Mouse (Mus musculus) heart, adult 2 months (tissue): ENCODE measurements around the gene Nfkbie. TPM values are rescaled to one million over a fixed set of nuclear protein-coding genes. Genes with fewer than 3 reads are reported as not detected.
A peak's percentile ranks its signal among the peaks of the same experiment; 100 is the strongest.

Source experiments
- DNase-seq, 2 experiments: peaks; one replicate each; pipeline ENCODE4 v3.0.0; 2021
- H3K27ac ChIP-seq: fragments of 200-600 bp; 2 replicates; pipeline ENCODE4 v1.8.1; 2022
- H3K27me3 ChIP-seq: fragments of 200-500 bp; 2 replicates; pipeline ENCODE4 v1.6.1; 2012; ENCODE audit warnings: mild to moderate bottlenecking, low read length, inconsistent platforms, mixed read lengths; ENCODE audit not compliant: control insufficient read depth, insufficient read depth
- H3K36me3 ChIP-seq: fragments of 200-500 bp; 2 replicates; pipeline ENCODE4 v1.6.1; 2012; ENCODE audit warnings: low read length, inconsistent platforms; ENCODE audit not compliant: control insufficient read depth, insufficient read depth
- H3K4me1 ChIP-seq: fragments of 200-500 bp; 2 replicates; pipeline ENCODE4 v1.6.1; 2011; ENCODE audit warnings: low read length; ENCODE audit not compliant: control insufficient read depth, insufficient read depth
- H3K4me3 ChIP-seq: fragments of 200-600 bp; 2 replicates; pipeline ENCODE4 v1.8.1; 2022
- H3K79me2 ChIP-seq: fragments of 200-500 bp; replicated peaks from 2 replicates; pipeline ENCODE4 v1.6.1; 2012; ENCODE audit warnings: mild to moderate bottlenecking, inconsistent platforms, low read length, moderate library complexity, mixed read lengths; ENCODE audit not compliant: control insufficient read depth, insufficient read depth
- H3K9ac ChIP-seq: fragments of 200-500 bp; 2 replicates; pipeline ENCODE4 v1.6.1; 2012; ENCODE audit warnings: low read depth, mild to moderate bottlenecking, control low read depth, inconsistent platforms, low read length, mixed read lengths
- CTCF ChIP-seq: fragments of 200-600 bp; IDR thresholded peaks from 2 replicates; pipeline ENCODE4 v1.8.1; 2022; ENCODE audit warnings: antibody characterized with exemption, mild to moderate bottlenecking, moderate library complexity
- EP300 ChIP-seq: fragments of 200-500 bp; IDR thresholded peaks from 2 replicates; pipeline ENCODE4 v1.6.1; 2011; ENCODE audit warnings: low read depth, low read length, control low read depth; ENCODE audit not compliant: insufficient read depth
- POLR2A ChIP-seq: fragments of 200-500 bp; IDR thresholded peaks from 2 replicates; pipeline ENCODE4 v1.6.1; 2011; ENCODE audit warnings: mild to moderate bottlenecking, low read depth, low read length, control low read depth; ENCODE audit not compliant: insufficient read depth
- WGBS: fragments of 180-500 bp; shearing (Covaris S2); methylation state at CpG from one replicate; pipeline ENCODE4 v1.1.7; 2018; 5-methylcytosine and 5-hydroxymethylcytosine counted together
- intact Hi-C: fragments of 180-260 bp; cut with DNase I; formaldehyde crosslinking; loops from one replicate; pipeline ENCODE4 v1.15.1; 2025
- polyA plus RNA-seq: library from polyadenylated mRNA; depleted of rRNA; stranded (reverse); fragments of >200 nt; gene quantifications from 2 replicates; pipeline ENCODE4 v1.2.3, GENCODE M21; 2012
- total RNA-seq, 2 experiments: library from RNA; stranded (reverse); gene quantifications; 2 replicates each; pipeline ENCODE4 v1.2.3; 2021

Nfkbie gene
- total and polyA plus RNA-seq, 3 experiments: 1.1 to 2.2 (median 1.1) TPM

DNA sequence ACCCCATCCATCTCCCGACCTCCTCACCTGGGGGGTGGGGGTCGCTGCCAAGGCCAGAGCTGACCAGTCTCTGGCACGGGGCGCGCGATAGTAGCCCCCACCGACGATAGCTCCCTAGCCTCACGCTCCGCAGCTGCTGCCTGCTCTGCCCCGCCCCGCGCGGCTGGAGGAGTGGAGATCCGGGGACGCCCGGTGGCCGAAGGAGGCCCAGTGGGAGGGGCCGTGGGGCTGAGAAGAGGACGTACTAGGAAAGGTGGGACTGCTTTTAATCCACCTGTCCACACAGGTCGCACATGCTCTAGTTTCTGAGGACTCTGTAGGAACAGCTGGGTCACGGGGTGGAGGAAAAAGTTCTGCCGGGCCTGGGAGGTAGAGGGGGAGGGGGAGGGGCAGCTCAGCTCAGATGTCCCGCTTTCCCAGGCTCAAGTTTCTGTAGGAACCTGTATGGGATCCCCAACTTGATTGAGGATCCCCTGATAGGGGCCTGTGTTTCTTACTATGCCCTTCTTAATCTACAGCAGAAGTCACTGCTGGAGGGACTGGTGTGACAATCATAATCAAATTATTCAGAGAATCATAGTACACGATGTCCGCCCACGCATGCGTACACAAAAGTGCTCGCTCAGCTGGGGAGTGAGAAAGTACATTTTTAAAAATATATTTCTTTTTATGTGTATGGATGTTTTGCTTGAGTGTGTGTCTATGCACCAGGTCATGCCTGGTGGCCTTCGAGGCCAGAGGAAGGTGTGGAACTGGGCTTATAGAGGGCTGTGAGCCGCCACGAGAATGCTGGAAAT lies 44.1 kb downstream of the Nfkbie start, which contains the start of gene Slc29a1:
Gene Slc29a1, minus strand, starts transcription at position 161 of the 797 bp plus-strand sequence.
- 24% methylated on average over 32 of the region's 32 CpGs for WGBS
- Histone ChIP-seq H3K36me3 (no peaks in the 10 kb centered on the region), H3K9ac (peak within 1 kb of the TSS; percentile 65), H3K4me3 (peak within 1 kb of the TSS; percentile 48), H3K27me3 (no peaks in the 10 kb centered on the region), H3K4me1 (peaks cover 15% of the 10 kb centered on the region), H3K27ac (peak within 1 kb of the TSS; percentile 43; the same call in 1 of the 2 replicates), H3K79me2 (no peaks in the 10 kb centered on the region)
- DNase-seq: peak; percentile 78 to 80
- TF ChIP-seq POLR2A (no peak), CTCF (peak; percentile 19; the same call in 1 of the 2 replicates), EP300 (no peak)
- intact Hi-C loops: loop anchor here (2.0 kb wide), 1 partner anchor 15 kb away; no protein-coding TSS in a partner anchor

DNA sequence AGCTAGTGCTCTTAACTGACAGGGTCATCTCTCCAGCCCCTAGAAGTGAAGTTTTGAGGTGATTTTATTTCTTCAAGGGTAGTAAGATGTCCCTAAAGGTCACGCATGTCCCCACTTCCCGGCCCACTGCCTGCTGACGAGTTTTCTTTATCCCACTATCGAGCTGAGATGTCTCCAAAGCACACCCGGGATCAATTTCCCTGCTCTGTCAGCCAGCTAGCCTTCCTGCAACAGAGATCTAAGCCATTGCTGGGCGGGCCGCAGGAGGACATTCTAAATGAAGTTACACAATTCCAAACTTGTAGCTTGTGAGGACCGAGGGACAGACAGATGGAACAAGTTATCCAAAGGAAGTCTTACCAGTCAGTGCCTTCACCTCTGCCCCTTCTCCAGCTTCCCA lies 44.8 kb downstream of the Nfkbie start:
- H3K27me3 ChIP-seq: no peaks in the 10 kb centered on the region
- no peak overlapping the region for H3K27ac ChIP-seq
- H3K9ac ChIP-seq: no peak overlapping the region
- H3K4me1 ChIP-seq: peaks cover 14% of the 10 kb centered on the region
- H3K79me2 ChIP-seq: no peaks in the 10 kb centered on the region
- H3K36me3 ChIP-seq: no peaks in the 10 kb centered on the region
- WGBS: 79% methylated on average over 8 of the region's 8 CpGs
- no peak overlapping the region for H3K4me3 ChIP-seq
- intact Hi-C loops: no loop called here
- no peak for DNase-seq
- TF ChIP-seq CTCF (no peak), EP300 (no peak), POLR2A (no peak)

DNA sequence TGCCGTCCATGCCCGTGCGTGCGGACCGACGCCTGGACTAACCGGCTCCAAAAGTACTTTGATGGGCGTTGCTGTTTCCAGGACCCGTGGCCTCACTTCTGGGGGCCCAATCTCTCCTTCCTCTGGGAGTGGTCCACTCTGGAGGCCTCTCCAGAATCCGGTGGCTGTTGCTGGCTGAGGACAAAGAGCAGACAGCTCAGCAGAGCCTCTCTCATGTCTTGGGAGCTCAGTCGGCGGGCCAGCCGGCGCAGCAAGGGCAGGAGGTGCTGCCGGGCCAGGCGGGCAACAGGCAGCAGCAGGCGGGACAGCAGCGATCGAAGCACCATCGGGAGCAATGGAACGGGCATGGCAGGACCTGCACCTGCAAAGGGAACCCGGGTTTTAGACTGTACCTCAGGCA lies 45.8 kb downstream of the Nfkbie start:
- intact Hi-C loops: no loop called here
- peak in 1 of 2 experiments; percentile 20 for DNase-seq
- Histone ChIP-seq H3K27ac (no peak overlapping the region), H3K27me3 (no peaks in the 10 kb centered on the region), H3K36me3 (no peaks in the 10 kb centered on the region), H3K4me1 (peaks cover 11% of the 10 kb centered on the region), H3K4me3 (no peak overlapping the region), H3K9ac (no peak overlapping the region), H3K79me2 (no peaks in the 10 kb centered on the region)
- 43% methylated on average over 22 of the region's 22 CpGs for WGBS
- TF ChIP-seq EP300 (no peak), POLR2A (no peak)

DNA sequence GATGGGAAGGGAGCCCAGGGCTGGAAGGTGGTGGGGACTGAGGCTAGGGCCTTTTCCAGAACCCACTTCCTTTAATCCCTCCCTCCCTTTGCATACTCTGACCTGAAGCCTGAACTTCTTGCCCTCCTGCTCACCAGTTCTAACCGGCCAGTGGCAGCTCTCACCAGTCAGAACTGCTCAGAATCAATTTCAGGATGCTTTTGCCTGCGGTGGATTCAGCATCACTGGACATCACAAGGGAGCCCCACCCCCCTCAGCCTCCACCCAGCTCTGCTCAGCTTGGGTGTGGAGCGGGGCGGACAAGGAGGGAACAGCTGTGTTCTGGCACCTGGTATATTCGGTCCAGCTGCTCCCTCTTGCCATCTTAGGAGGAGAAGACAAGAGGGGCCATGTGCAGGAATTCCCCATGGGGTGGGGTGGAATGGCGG lies 46.4 kb downstream of the Nfkbie start, which contains the start of gene Mymx:
Gene Mymx, minus strand, starts transcription at position 226 of the 428 bp plus-strand sequence.
- no peak within 1 kb of the TSS for H3K27ac ChIP-seq
- peaks cover 5% of the 10 kb centered on the region for H3K4me1 ChIP-seq
- H3K36me3 ChIP-seq: no peaks in the 10 kb centered on the region
- TF ChIP-seq EP300 (no peak), POLR2A (no peak), CTCF (no peak)
- intact Hi-C loops: no loop called here
- H3K9ac ChIP-seq: no peak within 1 kb of the TSS
- DNase-seq: peak in 1 of 2 experiments; percentile 33
- 60% methylated on average over 6 of the region's 6 CpGs for WGBS
- H3K27me3 ChIP-seq: no peaks in the 10 kb centered on the region
- H3K4me3 ChIP-seq: no peak within 1 kb of the TSS
- H3K79me2 ChIP-seq: no peaks in the 10 kb centered on the region

DNA sequence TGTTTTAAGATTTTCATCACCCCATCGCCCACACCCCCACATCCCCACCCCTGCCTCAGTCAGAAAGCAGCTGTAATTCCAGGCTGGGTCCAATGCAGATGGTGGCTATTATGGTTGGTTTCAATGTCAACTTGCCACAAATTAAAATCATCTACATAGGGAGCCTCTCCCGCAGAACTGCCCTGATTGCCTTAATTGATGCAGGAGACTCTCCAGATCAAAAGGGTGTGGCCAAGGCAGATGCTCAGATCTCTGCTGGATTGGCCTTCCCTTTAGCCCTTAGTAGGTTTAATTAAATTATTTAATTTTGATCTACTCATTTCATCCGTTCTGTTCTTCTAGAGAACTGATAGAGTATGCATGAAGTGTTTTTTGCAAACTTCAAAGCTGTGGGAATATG lies 47.5 kb downstream of the Nfkbie start:
- H3K4me1 ChIP-seq: 0 out of 2 replicates have a peak, but pooled peaks cover 2% of the 10 kb centered on the region
- no peaks in the 10 kb centered on the region for H3K27me3 ChIP-seq
- H3K36me3 ChIP-seq: no peaks in the 10 kb centered on the region
- H3K79me2 ChIP-seq: no peaks in the 10 kb centered on the region
- H3K9ac ChIP-seq: no peak overlapping the region
- no peak overlapping the region for H3K27ac ChIP-seq
- WGBS: 92% methylated on average over 3 of the region's 3 CpGs
- intact Hi-C loops: no loop called here
- no peak overlapping the region for H3K4me3 ChIP-seq
- TF ChIP-seq EP300 (no peak), CTCF (no peak), POLR2A (no peak)
- DNase-seq: no peak
